Mouse (Mus musculus): Measurements from ENCODE around the gene Zkscan5. TPM values are rescaled to one million over a fixed set of nuclear protein-coding genes. Genes with fewer than 3 reads are reported as not detected.

The Zkscan5 gene
- 7.8 and 9.5 TPM in 2 replicates for polyA plus RNA-seq (2012; ENCODE audit: insufficient read depth, insufficient read length, missing spikeins)

DNA sequence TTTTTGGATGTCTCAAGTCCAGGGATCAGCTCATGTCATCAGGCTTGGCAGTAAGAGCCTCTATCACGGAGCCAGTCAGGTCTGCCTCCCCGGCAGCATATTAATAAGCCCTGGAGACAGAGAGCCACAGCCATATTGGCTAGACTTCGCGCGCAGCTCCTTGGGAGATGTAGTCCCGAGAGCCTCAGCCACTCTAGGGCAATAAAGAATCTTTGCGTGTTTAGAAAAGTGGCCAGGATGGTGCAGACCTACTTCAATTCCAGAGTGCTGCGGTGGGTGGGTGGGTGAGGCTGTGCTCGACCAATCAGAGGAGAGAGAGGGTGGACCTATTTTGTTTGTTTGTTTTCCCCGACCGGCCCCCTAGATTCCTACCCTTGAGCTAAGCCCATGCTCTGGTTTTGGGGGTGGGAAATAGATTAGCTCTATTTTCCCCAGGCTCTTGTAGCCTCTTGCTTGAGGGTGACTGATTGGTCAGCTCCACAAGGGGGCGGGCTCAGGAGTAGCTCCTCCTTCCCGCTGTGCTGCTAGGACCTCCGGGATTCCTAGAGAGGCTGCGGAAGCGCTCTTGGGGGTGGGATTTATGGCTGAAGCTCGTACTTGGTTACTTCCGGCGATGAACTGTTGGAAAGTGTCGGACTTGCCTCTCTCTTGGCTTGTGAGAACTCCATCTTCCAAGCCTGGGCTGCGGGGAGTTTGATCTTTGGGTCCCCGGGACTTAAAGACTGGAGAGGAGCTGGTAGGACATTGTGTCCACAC is at the start of gene Zkscan5:
Gene Zkscan5, plus strand, starts transcription at position 627 of the 756 bp plus-strand sequence.
- Histone ChIP-seq H3K4me1 (ENCODE audit: control insufficient read depth, insufficient read depth, low read length) (peaks cover 12% of the 10 kb centered on the region), H3K4me3 (ENCODE audit: insufficient read depth, low read length) (peak within 1 kb of the TSS; percentile 78), H3K27ac (ENCODE audit: insufficient read depth, low read depth, low read length) (peak within 1 kb of the TSS; percentile 72)
- TF ChIP-seq POLR2A (IDR thresholded peaks at IDR 0.05; ENCODE audit: borderline replicate concordance, low read depth, low read length): peak; percentile 1; the same call in 1 of the 2 replicates
- TF ChIP-seq CTCF (IDR thresholded peaks at IDR 0.05; ENCODE audit: low read depth, low read length): no peak

DNA sequence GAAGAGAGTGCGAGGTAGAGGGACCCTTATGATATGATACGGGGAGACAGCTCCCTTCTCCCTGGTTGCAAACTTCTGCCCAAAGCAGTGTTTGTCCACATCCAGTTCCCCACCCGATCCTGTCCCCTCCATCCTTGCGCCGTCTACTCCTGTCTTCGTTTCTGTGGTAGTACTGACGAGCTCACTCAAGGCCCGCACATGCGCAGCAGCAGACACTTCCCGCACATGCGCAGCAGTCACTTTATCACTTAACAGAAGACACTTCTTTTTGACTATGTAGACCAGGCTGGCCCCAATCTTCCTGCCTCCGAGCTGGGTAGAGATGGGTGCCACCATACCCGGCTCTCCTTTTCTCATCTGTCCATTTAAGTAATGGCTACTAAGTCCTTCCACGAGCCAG is 43.0 kb upstream of the Zkscan5 start:
- TF ChIP-seq POLR2A (IDR thresholded peaks at IDR 0.05; ENCODE audit: borderline replicate concordance, low read depth, low read length): no peak
- no peak for TF ChIP-seq CTCF (IDR thresholded peaks at IDR 0.05; ENCODE audit: low read depth, low read length)
- H3K27ac ChIP-seq (ENCODE audit: insufficient read depth, low read depth, low read length): no peak overlapping the region
- no peak overlapping the region for H3K4me3 ChIP-seq (ENCODE audit: insufficient read depth, low read length)
- peaks cover 4% of the 10 kb centered on the region; the same call in 1 of the 2 replicates for H3K4me1 ChIP-seq (ENCODE audit: control insufficient read depth, insufficient read depth, low read length)

DNA sequence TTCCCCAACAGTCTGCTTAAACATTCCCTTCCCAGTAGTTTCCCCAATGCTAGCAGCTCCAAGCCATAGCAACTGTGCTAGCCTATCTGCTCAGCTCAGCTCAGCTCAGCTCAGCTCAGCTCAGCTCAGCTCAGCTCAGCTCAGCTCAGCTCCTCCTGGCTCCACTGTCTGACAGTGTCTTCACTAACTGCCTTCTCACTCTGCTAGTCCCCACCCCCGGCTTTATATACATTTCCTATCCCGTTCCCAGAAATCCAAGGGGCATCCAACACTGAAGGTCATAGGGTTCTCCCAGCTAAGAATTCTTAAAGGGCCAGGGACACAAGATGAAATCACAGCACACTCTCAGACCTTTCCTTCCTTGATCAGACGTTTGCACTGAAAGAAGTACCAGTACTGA is 39.7 kb upstream of the Zkscan5 start:
- Histone ChIP-seq H3K4me1 (ENCODE audit: control insufficient read depth, insufficient read depth, low read length) (peaks cover 11% of the 10 kb centered on the region), H3K4me3 (ENCODE audit: insufficient read depth, low read length) (no peak overlapping the region), H3K27ac (ENCODE audit: insufficient read depth, low read depth, low read length) (no peak overlapping the region)
- TF ChIP-seq POLR2A (IDR thresholded peaks at IDR 0.05; ENCODE audit: borderline replicate concordance, low read depth, low read length): no peak

DNA sequence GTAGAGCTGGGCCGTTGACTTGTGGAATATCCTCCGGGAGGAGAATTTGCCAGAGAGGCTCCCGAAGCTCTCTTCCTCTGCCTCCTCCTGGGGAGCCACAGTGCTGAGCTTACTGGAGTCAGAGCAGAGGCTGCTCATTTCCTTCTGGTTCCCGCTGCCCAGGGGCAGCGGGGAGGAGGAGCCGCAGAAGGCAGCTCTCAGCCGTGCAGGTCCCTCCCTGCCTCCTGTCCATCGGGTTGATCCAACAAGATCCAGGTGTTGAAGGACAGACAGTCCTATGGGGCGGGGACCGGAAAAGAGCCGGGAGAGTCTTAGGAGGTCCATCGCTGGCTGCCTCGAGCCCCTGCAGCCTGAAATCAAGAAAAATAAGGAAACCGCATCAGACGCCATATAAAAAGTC is 39.2 kb upstream of the Zkscan5 start:
- no peak overlapping the region for H3K4me3 ChIP-seq (ENCODE audit: insufficient read depth, low read length)
- peaks cover 11% of the 10 kb centered on the region for H3K4me1 ChIP-seq (ENCODE audit: control insufficient read depth, insufficient read depth, low read length)
- no peak for TF ChIP-seq CTCF (IDR thresholded peaks at IDR 0.05; ENCODE audit: low read depth, low read length)
- no peak for TF ChIP-seq POLR2A (IDR thresholded peaks at IDR 0.05; ENCODE audit: borderline replicate concordance, low read depth, low read length)
- H3K27ac ChIP-seq (ENCODE audit: insufficient read depth, low read depth, low read length): no peak overlapping the region

DNA sequence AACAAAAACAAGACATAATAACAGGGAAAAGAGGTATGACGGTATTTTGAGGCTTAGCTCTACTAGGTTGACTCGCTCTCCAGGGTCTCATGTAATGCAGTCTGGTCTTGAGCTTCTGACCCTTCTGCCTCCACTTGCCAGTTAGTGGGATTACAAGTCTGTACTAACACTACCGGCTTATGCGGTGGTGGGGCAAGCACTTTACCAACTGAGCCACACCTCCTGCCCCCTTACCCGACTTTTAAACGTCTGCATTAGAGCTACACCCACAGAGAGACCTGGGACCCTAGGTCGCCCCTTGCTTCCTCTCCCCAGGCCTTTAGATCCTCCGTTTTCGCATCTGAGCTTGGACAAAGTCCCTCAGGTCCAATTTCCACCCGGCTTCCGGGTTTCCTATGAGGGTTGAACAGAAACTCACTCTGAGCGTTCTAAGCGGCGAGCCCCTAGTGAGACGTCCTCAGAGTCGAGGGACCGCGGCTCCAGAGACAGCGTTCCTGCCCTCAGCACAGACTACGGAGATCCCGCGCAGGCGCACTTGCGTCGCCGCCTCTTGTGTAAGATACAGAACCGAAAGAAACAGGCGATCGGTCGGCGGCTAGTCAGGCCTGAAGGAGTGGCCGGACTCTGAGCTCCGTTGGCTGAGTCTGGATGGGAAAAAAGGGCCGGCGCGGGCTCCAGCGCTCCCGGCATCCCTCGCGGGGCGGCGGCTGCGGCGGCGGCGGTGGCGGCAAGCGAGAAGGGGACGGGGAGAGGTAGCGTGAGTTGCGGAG is 37.6 kb upstream of the Zkscan5 start, which contains the start of the genes Ptcd1 and Cpsf4:
Gene Ptcd1, minus strand, starts transcription at position 573 of the 770 bp plus-strand sequence.
Gene Cpsf4, plus strand, starts transcription at position 678 of the 770 bp plus-strand sequence.
- Histone ChIP-seq H3K27ac (ENCODE audit: insufficient read depth, low read depth, low read length) (peak within 1 kb of the TSS; percentile 77), H3K4me1 (ENCODE audit: control insufficient read depth, insufficient read depth, low read length) (peaks cover 11% of the 10 kb centered on the region), H3K4me3 (ENCODE audit: insufficient read depth, low read length) (peak within 1 kb of the TSS; percentile 84)
- 0 out of 2 replicates have a peak, but pooled peaks have one; percentile 21 for TF ChIP-seq CTCF (IDR thresholded peaks at IDR 0.05; ENCODE audit: low read depth, low read length)
- peak; percentile 58; the same call in 1 of the 2 replicates for TF ChIP-seq POLR2A (IDR thresholded peaks at IDR 0.05; ENCODE audit: borderline replicate concordance, low read depth, low read length)

DNA sequence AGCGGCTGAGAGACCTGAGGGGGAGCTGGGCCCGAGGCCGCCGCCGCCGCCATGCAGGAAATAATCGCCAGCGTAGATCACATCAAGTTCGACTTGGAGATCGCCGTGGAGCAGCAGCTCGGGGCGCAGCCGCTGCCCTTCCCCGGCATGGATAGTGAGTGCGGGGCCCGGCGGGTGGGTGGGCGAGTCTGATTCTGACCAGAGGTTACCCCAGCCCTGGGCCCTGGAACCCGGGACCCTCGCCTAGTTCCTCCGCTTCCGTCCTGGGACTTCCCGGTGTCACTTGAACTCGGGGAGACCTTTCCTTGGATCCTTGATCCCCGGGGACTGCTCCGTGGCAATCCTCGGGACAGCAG is 37.1 kb upstream of the Zkscan5 start:
- no peak for TF ChIP-seq POLR2A (IDR thresholded peaks at IDR 0.05; ENCODE audit: borderline replicate concordance, low read depth, low read length)
- TF ChIP-seq CTCF (IDR thresholded peaks at IDR 0.05; ENCODE audit: low read depth, low read length): no peak
- Histone ChIP-seq H3K4me3 (ENCODE audit: insufficient read depth, low read length) (peak overlapping the region; percentile 84), H3K27ac (ENCODE audit: insufficient read depth, low read depth, low read length) (peak overlapping the region; percentile 53), H3K4me1 (ENCODE audit: control insufficient read depth, insufficient read depth, low read length) (peaks cover 11% of the 10 kb centered on the region)

DNA sequence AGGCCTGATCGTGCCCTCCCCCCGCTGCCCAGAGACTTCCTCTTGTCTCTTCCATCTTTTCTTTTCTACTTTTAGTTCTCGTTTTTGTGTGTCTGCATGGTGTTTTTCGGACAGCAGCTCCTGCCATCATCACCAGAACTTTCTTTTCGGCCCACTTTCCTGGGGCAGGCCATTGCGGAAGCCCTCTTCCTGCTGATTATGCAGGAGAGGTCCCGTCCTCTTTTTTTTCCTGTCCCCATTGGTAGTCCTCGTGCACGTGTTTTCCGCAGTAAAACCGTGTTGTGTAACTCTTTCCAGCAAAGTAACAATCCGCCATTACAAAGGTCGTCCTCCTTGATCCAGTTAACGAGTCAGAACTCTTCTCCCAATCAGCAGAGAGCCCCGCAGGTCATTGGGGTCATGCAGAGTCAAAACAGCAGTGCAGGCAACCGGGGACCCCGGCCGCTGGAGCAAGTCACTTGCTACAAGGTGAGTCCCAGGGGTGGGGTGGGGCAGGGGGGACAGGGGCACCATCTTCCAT is 25.8 kb upstream of the Zkscan5 start:
- TF ChIP-seq CTCF (IDR thresholded peaks at IDR 0.05; ENCODE audit: low read depth, low read length): no peak
- no peak for TF ChIP-seq POLR2A (IDR thresholded peaks at IDR 0.05; ENCODE audit: borderline replicate concordance, low read depth, low read length)
- peaks cover 19% of the 10 kb centered on the region for H3K4me1 ChIP-seq (ENCODE audit: control insufficient read depth, insufficient read depth, low read length)
- peak overlapping the region; percentile 70 for H3K27ac ChIP-seq (ENCODE audit: insufficient read depth, low read depth, low read length)
- no peak overlapping the region for H3K4me3 ChIP-seq (ENCODE audit: insufficient read depth, low read length)

DNA sequence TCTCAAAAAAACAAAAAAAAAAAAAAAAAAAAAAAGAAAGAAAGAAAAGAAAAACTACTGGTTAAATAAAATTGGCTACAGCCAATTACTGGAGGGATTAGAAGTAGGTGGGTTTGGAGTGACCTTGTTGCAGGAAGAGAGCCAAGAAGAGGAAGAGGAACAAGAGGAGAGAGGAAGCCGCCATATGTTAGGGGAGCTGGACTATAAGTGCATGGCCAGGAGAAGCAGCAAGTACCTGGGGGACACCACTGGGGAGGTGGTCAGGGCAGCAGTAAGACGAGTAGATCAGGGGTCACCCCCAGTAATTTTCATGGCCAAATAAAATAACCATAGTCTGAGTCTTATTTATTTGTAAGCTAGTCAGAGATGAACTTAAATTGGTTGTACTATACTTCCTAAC is 19.1 kb upstream of the Zkscan5 start:
- peaks cover 16% of the 10 kb centered on the region for H3K4me1 ChIP-seq (ENCODE audit: control insufficient read depth, insufficient read depth, low read length)
- TF ChIP-seq CTCF (IDR thresholded peaks at IDR 0.05; ENCODE audit: low read depth, low read length): no peak
- TF ChIP-seq POLR2A (IDR thresholded peaks at IDR 0.05; ENCODE audit: borderline replicate concordance, low read depth, low read length): no peak
- 0 out of 2 replicates have a peak overlapping the region, but pooled peaks have one; percentile 11 for H3K27ac ChIP-seq (ENCODE audit: insufficient read depth, low read depth, low read length)
- H3K4me3 ChIP-seq (ENCODE audit: insufficient read depth, low read length): no peak overlapping the region

DNA sequence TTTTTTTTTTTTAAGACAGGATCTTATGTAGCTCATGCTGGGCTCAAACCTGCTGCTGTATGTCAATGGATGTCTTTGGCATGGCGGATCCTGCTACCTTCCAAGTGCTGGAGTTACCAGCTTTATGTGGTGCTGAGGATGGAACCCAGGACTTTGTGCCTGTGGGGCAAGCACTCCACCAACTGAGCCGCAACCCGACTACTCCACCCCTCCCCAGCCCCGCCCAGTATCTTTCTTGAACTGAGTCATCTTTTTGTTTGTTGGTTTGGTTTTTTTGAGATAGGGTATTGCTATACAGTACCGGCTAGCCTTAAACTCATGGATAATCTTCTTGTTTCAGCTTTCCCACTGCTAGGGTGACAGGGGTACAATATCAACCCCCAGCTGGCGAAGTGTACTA is 14.9 kb upstream of the Zkscan5 start:
- Histone ChIP-seq H3K4me1 (ENCODE audit: control insufficient read depth, insufficient read depth, low read length) (peaks cover 20% of the 10 kb centered on the region), H3K27ac (ENCODE audit: insufficient read depth, low read depth, low read length) (no peak overlapping the region), H3K4me3 (ENCODE audit: insufficient read depth, low read length) (no peak overlapping the region)
- no peak for TF ChIP-seq CTCF (IDR thresholded peaks at IDR 0.05; ENCODE audit: low read depth, low read length)
- TF ChIP-seq POLR2A (IDR thresholded peaks at IDR 0.05; ENCODE audit: borderline replicate concordance, low read depth, low read length): no peak
